Mouse (Mus musculus) bone marrow macrophage, adult 2 months (primary cell): Measurements from ENCODE around the gene Tmem59. TPM values are rescaled to one million over a fixed set of nuclear protein-coding genes. Genes with fewer than 3 reads are reported as not detected.

Source experiments
- H3K27ac ChIP-seq: 2 replicates; pipeline ENCODE4 v1.5.1; 2012; ENCODE audit warnings: low read depth, low read length; ENCODE audit not compliant: insufficient read depth
- H3K4me1 ChIP-seq: 2 replicates; pipeline ENCODE4 v1.6.1; 2012; ENCODE audit warnings: low read length; ENCODE audit not compliant: control insufficient read depth, insufficient read depth
- H3K4me3 ChIP-seq: 2 replicates; pipeline ENCODE4 v1.5.1; 2012; ENCODE audit warnings: mild to moderate bottlenecking, low read length, moderate library complexity; ENCODE audit not compliant: insufficient read depth
- CTCF ChIP-seq: IDR thresholded peaks from 2 replicates; pipeline ENCODE4 v1.5.1; 2012; ENCODE audit warnings: low read depth, mild to moderate bottlenecking, low read length, moderate library complexity
- POLR2A ChIP-seq: IDR thresholded peaks from 2 replicates; pipeline ENCODE4 v1.6.1; 2012; ENCODE audit warnings: mild to moderate bottlenecking, low read depth, low read length, borderline replicate concordance
- polyA plus RNA-seq: library from polyadenylated mRNA; stranded (reverse); fragments of >200 nt; gene quantifications from 2 replicates; pipeline ENCODE4 v1.2.4, GENCODE M21; 2012; ENCODE audit not compliant: missing spikeins, insufficient read depth, insufficient read length

Gene Tmem59
- polyA plus RNA-seq, 1 experiment = 296 TPM

DNA sequence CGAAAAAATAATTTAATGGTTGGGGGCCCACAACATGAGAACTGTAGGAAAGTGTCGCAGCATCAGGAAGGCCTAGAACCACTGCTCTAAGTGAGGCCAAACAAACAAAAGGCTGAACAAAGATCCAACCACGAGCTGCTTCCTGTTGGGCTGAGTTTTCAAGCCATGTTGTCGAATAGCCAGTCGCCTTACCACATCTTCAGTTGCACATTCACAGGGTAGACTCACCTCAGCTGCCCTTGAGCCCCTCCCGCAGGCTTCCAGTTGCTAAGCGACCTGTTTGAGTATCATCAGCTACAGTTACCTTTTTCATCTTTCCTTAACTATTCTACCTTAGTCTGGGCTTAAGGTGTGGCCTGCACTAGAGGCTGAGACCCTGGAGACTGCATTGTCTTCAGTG is 24.8 kb downstream of the Tmem59 start:
- H3K4me3 ChIP-seq = no peak overlapping the region
- H3K4me1 ChIP-seq = no peaks in the 10 kb centered on the region
- H3K27ac ChIP-seq = no peak overlapping the region
- no peak for TF ChIP-seq POLR2A

GRCm38 (mm10) chr4:107207016-107207415 is 28.8 kb downstream of the Tmem59 start:
- peaks cover 2% of the 10 kb centered on the region; the same call in 1 of the 2 replicates for H3K4me1 ChIP-seq
- H3K27ac ChIP-seq = no peak overlapping the region
- TF ChIP-seq CTCF = no peak
- no peak for TF ChIP-seq POLR2A
- no peak overlapping the region for H3K4me3 ChIP-seq

DNA sequence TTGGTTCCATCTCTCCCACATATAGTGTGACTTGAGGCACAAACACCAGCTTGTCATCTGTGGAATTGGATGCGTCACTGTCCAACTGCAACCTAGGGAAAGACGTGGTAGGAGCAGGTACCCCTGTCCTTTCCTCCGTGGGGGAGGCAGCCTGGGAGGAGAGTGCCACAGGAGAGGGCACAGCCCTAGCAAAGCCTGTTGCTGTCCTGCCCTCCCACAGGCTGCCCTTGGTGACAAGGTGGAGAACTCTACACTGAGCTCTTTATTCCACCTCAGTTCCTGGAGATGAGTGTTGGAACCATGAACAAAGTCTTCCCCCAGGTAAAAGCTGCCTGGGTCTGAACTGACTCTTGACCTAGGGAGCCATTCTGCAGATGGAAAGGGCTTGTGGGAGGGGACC is 30.7 kb downstream of the Tmem59 start, which contains the start of gene Ldlrad1:
Ldlrad1 (plus strand) TSS at position 301 of the 400 bp plus-strand sequence.
- H3K27ac ChIP-seq = no peak within 1 kb of the TSS
- H3K4me1 ChIP-seq = peaks cover 11% of the 10 kb centered on the region
- no peak within 1 kb of the TSS for H3K4me3 ChIP-seq
- TF ChIP-seq POLR2A = no peak
- no peak for TF ChIP-seq CTCF

- no peak overlapping the region for H3K4me3 ChIP-seq
- TF ChIP-seq POLR2A (no peak), CTCF (no peak)
- no peak overlapping the region for H3K27ac ChIP-seq
- H3K4me1 ChIP-seq = peaks cover 11% of the 10 kb centered on the region
These were observed 32.4 kb downstream of the Tmem59 start for GRCm38 (mm10) chr4:107210483-107211097.

- H3K27ac ChIP-seq = no peak overlapping the region
- no peak overlapping the region for H3K4me3 ChIP-seq
- no peak for TF ChIP-seq POLR2A
- no peak for TF ChIP-seq CTCF
- peaks cover 11% of the 10 kb centered on the region for H3K4me1 ChIP-seq
These were observed 33.3 kb downstream of the Tmem59 start for GRCm38 (mm10) chr4:107211465-107211864.

GRCm38 (mm10) chr4:107211936-107212335 is 33.7 kb downstream of the Tmem59 start:
- no peak for TF ChIP-seq CTCF
- TF ChIP-seq POLR2A = no peak

DNA sequence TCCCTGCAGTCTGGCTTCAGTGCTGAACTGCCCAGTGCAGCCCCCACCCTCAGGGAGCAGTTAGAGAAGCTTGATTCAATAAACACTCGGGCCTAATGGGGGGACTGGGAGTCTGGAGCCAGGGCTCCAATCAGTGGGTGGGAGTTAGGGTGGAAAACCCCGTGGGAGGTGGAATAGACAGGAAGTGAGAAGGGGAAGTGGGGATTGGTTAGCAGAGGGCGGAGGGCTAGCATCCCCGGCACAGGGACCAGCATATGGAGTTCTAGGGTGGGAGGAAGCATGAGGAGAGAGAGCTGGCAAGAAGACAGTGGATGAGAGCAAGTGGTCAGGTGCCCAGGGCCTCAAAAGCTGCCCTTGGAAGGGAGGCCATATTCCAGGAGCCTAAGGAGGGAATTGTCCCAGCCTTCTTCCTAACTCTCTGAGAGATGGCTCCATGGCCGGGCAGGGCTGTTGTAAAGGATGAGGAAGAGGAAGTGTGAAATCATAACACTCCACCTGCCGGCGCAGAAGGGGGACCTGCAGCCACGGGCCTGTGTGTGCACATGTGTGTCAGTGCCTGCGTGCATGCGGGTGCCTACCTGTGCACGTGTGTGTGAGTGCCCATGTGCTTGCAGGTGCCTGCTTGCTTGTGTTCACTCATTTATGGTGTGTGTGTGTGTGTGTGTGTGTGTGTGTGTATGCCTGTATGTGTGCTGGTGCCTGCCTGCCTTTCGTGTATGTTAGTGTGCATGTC is 35.2 kb downstream of the Tmem59 start:
- no peak overlapping the region for H3K27ac ChIP-seq
- H3K4me1 ChIP-seq = peaks cover 15% of the 10 kb centered on the region
- H3K4me3 ChIP-seq = no peak overlapping the region

More at GRCm38 (mm10) chr4:107211936-107212335, 33.7 kb downstream of the Tmem59 start:
- H3K27ac ChIP-seq = no peak overlapping the region
- no peak overlapping the region for H3K4me3 ChIP-seq
- peaks cover 11% of the 10 kb centered on the region for H3K4me1 ChIP-seq

DNA sequence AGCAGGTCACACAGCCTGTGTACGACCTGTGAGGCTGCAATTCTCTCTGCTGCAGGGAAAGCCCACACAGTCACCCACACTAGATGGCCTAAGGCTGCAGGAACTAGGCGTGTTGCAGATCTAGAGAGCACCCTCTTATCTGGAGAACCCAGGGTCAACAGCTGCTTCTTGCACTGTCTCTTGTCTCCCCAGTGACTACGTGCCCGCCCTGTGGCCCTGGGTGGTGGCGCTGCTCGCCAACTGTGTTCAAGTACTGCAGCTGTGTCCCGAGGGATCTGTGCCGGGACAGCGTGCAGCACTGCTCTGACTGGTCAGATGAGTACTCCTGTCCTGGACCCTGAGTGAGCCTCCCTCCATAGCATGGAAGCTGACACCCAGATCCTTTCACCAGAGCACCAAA is 39.4 kb downstream of the Tmem59 start:
- Histone ChIP-seq H3K4me1 (peaks cover 13% of the 10 kb centered on the region), H3K27ac (no peak overlapping the region), H3K4me3 (no peak overlapping the region)
- no peak for TF ChIP-seq POLR2A
- no peak for TF ChIP-seq CTCF

More for the DNA sequence above, 35.2 kb downstream of the Tmem59 start:
- TF ChIP-seq POLR2A (no peak), CTCF (no peak)

DNA sequence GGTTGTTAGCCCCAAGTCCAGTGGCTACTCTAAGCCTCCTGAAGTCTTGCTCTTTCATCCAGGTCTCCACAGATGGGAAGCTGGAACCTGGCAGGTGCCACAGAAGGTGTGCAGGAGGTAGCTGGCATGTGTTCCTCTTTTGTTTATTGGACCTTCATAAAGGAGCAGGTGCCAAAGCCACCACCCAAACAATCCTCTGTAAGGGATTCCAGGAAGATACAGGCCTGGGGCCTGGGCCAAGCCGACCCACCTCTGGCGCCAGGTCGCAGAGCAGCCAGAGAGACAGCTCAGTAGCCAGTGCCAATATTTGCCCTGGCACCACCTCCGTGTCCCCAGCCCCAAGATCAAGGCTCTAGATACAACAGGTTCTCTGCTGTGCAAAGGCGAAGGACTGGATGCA is 43.3 kb downstream of the Tmem59 start:
- Histone ChIP-seq H3K4me3 (no peak overlapping the region), H3K4me1 (peaks cover 19% of the 10 kb centered on the region), H3K27ac (no peak overlapping the region)
- TF ChIP-seq CTCF (no peak), POLR2A (no peak)
